Mouse (Mus musculus) retina, postnatal 1 day (tissue): Measurements from ENCODE around the gene Csdc2.

Source experiments
- DNase-seq: peaks from one replicate; pipeline ENCODE4 v3.0.0-alpha.2; 2012

Csdc2 gene

DNA sequence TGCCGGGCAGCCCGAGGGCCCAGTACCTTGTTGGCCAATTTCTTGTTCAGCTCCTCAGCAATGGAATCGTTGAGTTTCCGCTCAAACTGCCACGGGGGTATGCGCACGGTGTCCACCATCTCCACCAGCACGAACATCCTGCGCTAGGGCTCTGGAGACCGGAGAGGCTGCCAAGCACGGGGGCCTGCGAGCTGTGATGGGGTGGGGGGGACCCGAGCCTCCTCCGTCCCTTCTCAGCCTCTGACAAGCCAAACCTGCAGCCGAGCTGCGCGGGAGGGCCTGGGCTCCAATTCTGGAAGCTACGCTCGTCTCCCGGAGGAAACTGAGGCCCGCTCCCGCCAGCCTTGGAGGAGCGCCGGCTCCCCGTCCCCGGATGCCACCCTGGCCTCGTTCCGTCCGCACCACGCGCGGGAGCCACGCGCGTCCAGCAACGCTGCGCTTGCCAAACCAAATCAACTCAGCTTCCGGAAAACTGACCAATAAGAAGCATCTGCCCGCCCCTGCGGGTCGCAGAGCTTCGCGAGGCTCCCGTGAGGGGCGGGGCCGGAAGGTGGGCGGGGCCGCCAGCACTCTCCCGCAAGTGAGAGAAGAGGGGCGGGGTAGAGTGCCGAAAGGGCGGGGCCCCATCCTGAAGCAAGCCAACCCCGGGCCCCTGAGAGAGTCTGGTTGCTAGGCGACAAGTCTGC, 10.7 kb upstream of the Csdc2 start, which contains the start of gene Polr3h:
Gene Polr3h, minus strand, starts transcription at position 481 of the 686 bp plus-strand sequence.
- DNase-seq = peak; percentile 99

DNA sequence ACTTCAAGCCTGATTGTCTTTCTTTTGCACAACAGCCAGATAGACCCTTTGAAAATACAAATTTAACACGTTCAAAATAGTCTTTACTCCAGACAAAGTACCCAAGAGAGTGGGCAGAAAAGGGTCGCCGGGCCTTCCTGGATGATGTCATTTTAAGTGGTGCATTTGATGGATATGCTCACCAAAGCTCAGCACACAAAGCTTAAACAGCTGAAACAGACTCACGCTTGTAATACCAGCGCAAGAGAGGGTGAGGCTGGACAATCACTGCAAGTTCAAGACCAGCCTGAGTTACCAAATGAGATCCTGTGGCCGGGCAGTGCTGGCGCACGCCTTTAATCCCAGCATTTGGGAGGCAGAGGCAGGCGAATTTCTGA, 10.1 kb upstream of the Csdc2 start:
- no peak for DNase-seq

DNA sequence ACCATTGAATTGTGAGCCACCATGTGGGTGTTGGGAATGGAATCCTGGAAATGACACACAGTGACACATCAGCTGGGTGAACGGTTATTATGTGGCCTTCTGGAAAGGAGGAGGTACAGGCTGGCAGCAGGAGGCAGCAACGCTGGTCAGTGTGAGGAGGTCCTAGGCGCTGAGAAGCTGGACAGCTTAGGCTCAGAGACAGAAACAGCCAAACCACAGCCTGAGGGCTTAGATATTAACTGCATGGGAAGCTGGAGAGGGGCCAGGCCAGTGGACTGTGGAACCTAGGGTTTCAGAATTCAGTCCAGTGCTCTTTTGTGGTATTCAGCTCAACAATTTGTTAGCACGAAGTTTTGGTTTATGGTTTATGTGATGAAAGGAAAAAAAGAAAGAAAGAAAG, 8.8 kb upstream of the Csdc2 start:
- peak; percentile 10 for DNase-seq

DNA sequence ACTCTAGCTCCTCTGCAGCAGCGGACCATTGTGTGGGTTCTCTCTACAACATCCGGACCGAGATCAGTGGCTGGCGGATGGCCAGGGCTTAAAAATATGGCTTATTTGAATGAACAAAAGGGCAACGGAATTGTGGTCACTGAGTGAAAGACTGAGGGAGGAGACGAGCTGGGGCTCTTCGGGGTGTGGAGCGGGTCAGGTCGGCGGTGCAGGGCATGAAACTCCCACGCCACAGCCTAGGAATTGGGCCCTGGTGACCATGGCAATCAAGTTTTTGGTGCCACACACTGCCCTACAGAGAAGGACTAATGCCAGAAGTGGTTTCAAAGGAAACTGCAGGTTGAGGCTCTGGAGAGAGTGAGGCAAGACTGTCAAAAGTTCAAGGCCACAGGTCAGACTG, 8.3 kb upstream of the Csdc2 start:
- DNase-seq = peak; percentile 55

DNA sequence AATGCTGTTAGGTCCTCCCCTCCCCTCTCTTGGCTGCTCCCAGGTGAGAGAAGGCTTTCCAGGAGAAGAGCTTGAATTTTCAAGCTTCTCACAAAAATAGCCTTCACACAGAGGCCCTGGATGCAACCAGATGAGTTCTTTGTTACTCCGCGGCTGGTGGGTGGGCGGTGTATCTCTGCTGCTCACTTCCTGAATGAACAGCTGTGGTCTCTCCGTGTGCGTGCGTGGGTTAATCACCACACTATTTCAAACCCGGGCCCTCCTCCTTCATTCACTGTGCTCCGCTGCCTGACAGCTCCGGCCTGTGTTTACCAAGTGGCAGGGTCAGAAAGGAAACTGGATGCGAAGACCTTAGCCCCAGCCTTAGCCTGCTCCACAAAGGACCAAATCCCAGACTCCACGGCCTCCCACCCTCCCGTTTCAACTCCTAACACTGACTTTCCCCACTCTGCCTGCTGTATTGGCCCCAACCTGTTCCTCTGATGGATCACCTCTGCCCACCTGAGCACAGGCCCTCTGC, 3.5 kb upstream of the Csdc2 start:
- DNase-seq = no peak

DNA sequence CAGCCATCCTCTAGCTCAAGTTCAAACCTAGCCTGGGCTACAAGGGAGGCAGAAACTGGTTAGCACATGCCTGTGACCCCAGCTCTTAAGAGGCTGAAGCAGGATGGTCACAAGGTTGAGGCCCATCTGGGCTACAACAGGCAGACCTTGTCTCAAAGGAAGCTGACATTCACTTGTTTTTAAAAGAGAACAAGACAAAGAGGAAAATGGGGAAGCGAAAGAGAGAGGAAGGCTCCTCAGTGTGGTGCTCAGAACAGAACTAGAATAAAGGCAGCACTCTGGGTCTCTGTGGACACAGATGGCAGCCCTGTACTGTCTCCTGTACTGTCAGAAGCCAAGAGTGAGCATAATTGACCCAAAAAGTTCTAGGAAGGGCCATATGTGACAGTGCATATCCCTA, 2.6 kb upstream of the Csdc2 start:
- DNase-seq = no peak

DNA sequence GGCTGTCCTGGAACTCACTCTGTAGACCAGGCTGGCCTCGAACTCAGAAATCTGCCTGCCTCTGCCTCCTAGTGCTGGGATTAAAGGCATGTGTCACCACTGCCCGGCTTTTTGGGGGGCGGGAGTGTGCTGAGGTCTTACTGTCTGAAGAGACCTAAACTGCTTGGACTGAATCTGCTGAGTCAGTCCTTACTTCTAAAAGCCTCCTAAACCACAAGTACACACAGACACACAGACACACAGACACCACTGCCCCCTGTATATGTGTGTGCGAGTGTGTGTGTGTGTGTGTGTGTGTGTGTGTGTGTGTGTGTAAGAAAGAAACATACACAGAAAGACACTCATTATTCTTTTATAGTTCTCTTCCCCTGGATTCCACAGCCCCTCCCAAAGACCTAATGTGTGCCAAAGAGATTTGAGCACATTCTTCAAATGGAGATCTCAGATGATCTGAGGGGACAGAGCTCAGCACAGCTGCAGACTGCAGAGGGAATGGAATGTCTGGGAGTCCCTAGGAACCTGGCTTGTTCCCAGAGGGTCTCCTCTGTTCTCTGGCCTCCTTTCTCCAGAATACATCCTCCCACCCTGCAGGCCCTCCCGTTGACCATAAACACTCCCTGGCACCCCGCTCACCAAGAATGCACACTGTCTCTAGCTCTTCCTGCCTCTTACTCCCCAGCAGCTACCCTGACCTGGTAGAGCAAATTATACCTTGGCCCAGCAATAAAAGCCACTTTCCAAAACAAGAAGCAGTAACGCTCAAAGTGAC, 506 bp upstream of the Csdc2 start:
- DNase-seq = no peak

DNA sequence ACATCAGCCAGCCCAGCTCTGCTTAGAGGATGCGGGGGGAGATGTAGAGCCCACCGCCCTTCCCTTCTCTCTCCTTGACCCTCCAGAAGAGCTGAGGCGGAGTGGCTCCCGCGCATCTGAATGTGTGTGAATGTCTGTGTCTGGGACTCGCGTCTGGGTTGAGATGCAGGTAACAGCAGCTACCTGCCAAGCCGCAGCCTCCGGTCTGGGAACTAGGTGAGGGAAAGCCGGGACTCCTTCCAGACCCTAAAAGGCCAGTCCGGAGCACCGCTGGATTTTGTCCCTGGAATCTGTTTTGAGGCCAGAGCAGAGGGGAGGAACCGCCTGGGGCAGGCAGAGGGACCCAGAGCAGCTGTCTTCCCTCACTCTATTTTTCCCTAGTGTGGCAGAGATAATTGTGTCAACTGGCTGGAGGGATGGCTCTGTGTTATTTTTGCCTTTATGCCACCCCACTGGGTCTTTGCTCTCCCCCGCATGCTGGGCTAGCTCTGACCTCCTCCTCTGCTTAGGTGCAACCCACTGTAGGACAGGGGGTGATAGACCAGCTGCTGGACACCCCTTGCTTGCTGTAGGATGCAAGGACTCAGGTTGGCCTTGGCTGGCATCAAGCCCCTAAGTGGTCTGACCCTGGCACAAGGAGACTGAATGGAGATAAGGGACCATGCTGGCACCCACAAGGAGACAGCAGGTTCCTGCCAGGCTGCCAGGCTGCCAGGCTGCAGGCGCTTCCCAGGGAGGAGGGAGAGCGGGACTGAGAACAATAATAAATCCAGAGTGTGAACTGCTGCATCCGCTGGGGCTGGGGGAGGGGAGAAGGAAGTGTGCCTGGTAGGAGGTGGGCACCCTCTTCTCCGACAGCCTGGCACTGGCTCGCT, 776 bp downstream of the Csdc2 start:
- peak; percentile 69 for DNase-seq

DNA sequence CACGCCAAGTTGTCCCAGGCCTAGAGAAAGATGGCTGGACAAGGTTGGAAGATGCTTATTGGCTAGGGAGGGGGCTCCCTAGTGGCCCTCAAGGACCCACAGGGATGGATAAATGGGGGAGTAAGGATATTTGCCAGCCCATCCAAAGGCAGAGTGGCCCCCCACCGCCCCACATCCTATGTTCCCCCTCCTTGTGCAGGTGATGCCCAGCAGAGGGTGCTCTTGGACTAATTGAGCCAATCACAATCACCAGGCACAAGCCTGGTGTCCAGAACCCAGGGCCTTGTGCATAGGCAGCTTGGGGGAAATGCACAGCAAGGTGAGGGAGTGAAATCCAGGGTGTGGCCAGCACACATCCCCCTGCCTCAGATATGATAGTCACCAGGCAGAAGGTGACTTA, 1.7 kb downstream of the Csdc2 start:
- DNase-seq = peak; percentile 74

DNA sequence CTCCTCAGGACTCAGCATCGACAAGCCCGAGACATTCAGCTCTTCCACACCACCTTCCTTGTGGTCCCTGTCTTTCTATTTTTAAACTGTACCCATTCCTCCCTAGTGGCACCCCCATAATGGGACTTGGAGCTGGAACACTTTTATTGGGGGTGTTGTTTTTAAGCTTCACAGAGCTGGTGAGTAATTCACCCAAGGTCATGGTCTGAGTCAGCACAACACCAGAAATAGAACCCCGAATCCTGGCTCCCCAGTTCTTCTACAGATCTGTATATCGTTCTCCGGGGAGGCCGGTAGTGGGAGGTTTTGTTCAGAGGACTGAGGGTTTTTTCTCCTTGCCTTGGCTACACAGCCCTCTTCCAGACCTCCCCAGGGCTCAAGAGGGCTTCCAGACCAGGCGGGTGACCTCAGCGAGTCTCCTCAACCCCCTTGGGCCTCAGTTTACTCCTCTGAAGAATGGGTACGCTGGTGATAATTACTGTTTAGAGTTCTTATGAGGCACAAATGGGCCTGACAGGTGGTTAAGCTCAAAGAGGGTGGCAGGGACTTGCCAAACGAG, 2.7 kb downstream of the Csdc2 start:
- DNase-seq = no peak

DNA sequence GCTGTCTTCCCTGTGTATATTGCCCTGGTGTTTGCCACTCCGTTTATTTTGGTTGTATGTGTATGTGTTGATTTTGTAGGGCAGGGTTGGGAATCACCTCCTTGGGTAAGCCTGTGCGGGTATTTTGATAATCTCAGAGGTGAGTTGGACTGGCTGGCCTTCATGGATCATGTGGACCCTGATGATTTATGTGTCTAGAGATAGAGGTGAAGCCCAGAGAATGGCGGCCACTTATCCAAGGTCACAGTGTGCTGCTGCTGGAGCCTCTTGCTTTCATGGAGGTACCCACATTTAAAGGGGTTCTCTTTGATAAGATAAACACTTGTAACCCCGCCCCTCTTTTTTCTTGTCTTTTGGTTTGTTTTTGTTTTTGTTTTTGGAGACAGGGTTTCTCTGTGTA, 3.2 kb downstream of the Csdc2 start:
- no peak for DNase-seq

DNA sequence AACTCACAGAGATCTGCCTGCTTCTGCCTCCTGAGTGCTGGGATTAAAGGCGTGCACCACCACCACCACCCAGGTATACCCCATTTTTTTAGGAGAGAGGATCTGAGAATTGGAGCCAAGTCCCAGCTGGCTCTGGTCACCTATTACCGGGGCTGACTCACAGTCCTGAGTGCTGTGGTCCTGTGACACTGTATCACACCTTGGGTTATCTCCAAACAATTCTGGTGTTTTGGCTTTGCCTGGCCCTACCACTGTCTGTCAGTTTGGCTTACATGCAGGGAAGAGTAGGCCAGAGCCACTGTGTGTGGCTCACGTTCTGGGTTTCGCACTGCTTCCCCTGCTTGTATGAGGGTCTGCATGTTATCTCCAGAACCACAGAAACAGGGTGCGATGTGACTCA, 3.7 kb downstream of the Csdc2 start:
- no peak for DNase-seq

DNA sequence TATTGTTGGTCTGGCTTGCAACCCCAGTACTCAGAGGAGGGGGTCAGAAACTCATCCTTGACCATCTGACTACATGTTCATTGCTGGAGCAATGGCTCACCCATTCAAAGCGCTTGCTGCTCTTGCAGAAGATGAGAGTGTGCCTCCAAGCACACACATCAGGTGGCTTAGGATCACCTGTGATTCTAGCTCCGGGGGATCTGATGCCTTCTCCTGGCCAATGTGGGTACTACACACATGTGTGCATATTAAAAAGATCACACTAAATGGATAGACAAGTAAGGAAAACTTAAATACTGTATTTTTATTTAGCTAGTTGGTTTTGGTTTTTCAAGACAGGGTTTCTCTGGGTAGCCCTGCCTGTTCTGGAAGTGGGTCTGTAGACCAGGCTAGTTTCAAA, 4.5 kb downstream of the Csdc2 start:
- DNase-seq = no peak

DNA sequence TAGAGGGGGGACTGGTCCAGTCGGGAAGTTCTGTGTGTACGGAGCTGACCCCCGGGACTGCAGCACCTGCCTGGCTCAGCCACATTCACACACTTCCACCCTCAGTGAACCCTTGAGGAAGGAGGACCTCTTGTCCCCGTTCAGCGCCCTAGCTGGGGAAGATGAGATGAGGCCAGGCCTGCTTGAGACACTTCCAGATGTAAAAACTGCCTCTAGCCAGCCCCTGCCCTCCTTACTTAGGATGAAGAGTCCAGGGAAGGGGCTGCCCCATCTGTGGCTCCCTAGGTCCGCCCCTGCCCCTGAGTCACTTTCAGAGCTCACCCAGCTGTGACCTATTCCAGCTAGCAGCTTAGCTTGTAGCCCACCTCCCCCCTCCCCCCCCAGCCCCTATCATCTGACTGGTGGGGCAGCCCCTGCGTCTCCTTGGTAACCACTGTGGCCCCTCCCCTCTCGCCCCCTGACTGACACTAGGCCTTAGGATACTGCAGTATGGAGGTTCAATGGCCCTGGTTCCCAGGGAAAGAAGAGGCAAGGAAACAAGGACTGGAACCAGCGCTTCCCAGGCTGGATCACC, 6.7 kb downstream of the Csdc2 start:
- DNase-seq = peak; percentile 84

DNA sequence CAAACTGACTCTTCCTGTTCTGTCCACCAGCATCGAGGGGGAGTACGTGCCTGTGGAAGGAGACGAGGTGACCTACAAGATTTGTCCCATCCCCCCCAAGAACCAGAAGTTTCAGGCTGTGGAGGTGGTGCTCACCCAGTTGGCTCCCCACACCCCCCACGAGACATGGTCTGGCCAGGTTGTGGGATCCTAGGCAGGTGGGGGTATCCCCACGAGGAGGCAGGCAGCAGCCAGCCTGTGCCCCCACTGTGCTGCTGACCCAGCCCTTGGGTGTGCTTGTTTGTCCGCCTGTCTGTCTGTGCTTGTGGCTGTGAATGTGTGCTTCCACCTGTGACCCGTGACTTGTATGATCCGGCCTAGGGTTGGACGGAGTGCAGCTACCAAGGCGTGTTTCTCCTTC, 12.5 kb downstream of the Csdc2 start:
- no peak for DNase-seq

DNA sequence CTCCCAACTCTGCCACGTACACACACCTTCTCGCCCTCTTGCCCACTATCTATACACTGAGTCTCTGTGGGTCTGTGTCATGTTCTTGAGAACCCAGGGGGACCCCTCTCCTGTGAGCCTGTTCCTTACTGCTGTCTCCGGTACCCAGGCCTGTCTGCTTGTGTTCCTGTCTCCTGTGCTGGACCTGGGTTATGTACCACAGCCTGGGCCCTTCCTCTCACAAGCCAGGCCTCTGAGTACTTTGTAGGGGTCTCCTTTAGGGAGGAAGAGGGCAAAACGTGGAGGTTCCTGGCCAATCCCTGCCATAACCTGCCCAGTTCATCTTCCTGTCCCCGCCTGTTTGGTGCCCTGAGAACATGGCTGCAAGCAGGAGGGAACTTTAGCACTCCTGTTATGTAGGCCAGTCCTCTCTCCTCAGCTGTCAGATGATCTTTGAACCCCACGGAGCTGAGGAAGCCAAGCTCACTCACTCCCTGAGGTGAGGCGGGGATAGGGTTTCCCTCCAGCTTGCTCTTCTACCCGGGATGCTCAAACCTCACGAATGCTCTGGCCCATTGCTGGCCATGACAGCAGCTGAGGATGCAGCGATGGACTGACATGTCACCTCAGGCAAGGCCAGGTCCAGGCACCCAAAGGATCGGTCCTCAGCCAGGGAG, 13.0 kb downstream of the Csdc2 start:
- DNase-seq = no peak

DNA sequence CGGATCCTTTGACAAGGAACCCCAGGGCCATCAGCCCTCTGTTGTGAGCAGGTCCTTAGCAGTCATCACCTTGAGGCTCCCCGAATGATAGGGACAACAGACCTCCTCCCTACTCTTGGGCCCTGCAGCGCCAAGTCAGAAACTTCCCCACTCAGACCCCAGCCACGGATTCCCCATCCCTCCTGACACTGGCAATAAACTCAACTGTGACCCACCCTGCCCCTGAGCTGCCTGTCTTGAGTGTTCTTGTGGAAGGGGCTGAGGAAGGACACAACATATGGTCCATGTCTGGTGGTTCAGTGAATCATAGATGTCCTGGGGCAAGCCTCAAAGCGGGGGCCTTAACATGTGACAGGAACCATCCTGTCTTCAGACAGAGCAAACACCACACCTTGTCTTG, 14.2 kb downstream of the Csdc2 start:
- no peak for DNase-seq

DNA sequence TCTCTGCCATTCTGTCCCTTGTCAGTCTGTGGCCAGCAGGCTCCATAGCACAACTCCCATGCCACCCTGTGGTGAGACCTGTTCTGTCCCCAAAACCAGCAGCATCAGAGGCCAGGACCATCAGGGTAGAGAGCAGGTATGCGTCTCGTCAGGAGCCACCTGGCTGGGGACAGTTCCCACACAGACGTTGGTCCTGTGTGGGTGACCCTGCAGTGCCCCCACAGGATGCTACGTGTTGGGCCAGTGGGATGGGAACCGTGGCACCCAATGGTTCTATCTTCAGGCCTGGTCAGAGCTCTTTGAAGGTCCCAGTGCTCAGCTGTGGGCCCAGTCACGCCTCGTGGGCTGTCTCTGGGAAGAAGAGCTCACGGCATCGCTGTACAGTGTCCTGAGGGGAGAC, 14.6 kb downstream of the Csdc2 start:
- no peak for DNase-seq

DNA sequence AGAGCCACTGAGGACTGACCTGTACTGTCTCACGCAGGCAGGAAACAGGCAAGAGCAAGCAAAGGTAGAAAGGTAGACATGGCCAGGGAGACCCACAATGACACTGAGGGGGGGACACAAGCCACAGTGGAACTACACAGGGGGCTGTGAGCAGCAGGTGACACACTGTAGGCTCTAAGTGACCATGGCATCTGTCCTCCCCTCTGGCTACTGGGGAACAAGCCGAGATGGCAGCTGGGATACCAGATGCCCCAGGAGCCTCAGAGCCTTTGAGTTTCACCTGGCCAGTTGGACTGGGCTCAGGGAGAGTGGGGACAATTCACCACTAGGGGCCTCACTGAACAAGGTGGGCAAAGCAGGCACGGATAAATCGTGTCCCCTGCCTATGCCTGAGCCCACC, 15.8 kb downstream of the Csdc2 start:
- DNase-seq = no peak

DNA sequence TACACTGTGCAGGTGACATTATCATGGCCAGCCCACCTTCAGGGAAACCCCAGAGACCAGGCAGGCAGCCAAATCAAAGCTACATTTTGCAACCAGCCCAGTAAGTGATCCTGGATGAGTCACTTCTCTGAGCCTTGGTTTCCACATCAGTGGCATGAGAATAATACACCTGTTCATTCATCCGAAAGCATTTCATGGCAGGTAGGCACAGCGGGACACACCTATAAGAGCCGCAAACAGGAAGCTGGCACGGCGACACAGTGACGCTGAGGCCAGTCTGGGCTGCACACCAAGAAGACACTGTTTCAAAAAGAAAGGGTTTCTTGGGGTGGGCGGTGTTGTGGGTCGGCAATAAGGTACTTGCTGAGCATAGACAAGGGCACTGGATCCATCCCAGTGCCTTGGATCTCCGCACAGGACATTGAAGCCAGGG, 17.6 kb downstream of the Csdc2 start:
- no peak for DNase-seq

DNA sequence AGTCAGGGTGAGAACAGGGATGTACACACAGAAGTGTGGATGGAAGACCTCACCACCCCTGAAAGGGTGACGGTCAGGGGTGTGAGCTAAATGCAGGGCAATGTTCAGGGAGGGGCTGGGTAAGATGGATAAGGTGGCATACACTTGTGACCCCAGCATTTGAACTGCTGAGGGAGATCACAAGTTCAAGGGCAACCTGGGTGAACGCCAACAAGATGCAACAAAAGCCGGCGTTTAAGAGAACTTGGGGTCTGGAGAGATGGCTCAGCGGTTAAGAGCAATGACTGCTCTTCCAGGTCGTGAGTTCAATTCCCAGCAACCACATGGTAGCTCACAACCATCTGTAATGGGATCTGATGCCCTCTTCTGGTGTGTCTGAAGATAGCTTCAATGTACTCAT, 18.2 kb downstream of the Csdc2 start:
- DNase-seq = no peak

DNA sequence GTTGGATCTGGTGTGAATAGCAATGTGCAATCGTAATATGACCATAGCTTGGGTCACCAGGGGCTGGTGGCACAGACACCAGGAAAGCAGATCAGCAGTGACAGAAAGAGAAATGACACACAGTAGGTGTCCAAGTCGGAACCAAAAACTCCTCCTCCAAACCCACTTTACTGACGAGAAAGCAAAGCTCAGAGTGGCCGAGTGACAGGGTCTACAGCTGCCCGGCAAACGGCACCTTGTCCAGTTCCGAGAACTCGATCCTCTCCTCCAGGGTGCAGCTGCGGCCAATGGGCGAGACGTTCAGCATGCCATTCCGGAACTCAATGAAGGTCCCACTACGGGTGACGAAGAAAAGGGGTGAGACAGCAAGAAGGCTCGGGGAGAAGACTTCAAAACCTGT, 18.9 kb downstream of the Csdc2 start:
- DNase-seq = no peak
